Mouse (Mus musculus) limb, embryonic 15.5 days (tissue): ENCODE results near the gene Nanos3. TPM values are rescaled to one million over a fixed set of nuclear protein-coding genes. Genes with fewer than 3 reads are reported as not detected.

ENCODE experiments used
- ATAC-seq: fragments of 200-750 bp; cut with Nextera tagmentation; 2 replicates; pipeline ENCODE4 v1.8.0; 2017; ENCODE audit warnings: low read depth, moderate TSS enrichment; ENCODE audit not compliant: insufficient number of reproducible peaks, low FRiP score, low TSS enrichment
- H3K27ac ChIP-seq: fragments of 300-500 bp; sonication (generic); 2 replicates; pipeline ENCODE4 v1.5.1; 2015; ENCODE audit warnings: moderate library complexity, mild to moderate bottlenecking, inconsistent platforms
- H3K27me3 ChIP-seq: fragments of 300-500 bp; sonication (generic); 2 replicates; pipeline ENCODE4 v1.6.1; 2015; ENCODE audit warnings: inconsistent platforms
- H3K36me3 ChIP-seq: fragments of 300-500 bp; sonication (generic); 2 replicates; pipeline ENCODE4 v1.6.1; 2015; ENCODE audit warnings: inconsistent platforms
- H3K4me1 ChIP-seq: fragments of 300-500 bp; sonication (generic); 2 replicates; pipeline ENCODE4 v1.6.1; 2015; ENCODE audit warnings: inconsistent platforms
- H3K4me2 ChIP-seq: fragments of 300-500 bp; sonication (generic); 2 replicates; pipeline ENCODE4 v1.6.1; 2015; ENCODE audit warnings: mild to moderate bottlenecking, inconsistent platforms
- H3K4me3 ChIP-seq: fragments of 300-500 bp; sonication (generic); 2 replicates; pipeline ENCODE4 v1.5.1; 2015; ENCODE audit warnings: mild to moderate bottlenecking, inconsistent platforms
- H3K9ac ChIP-seq: fragments of 300-500 bp; sonication (generic); 2 replicates; pipeline ENCODE4 v1.6.1; 2015; ENCODE audit warnings: inconsistent platforms
- H3K9me3 ChIP-seq: fragments of 300-500 bp; sonication (generic); 2 replicates; pipeline ENCODE4 v1.6.1; 2016; ENCODE audit warnings: inconsistent platforms
- WGBS: fragments of 180-500 bp; shearing (Covaris S2); methylation state at CpG from one replicate; pipeline ENCODE4 v1.1.7; 2015; 5-methylcytosine and 5-hydroxymethylcytosine counted together
- polyA plus RNA-seq: library from polyadenylated mRNA; unstranded; fragments of >200 nt; fragmentation: Nextera tagmentation; extraction: Ambion mirVana; gene quantifications from 2 replicates; pipeline ENCODE4 v1.2.1, GENCODE M21; 2015

The Nanos3 gene
- polyA plus RNA-seq, 1 experiment from 2014 or later, result 3.0 TPM

- Histone ChIP-seq H3K9me3 (no peaks in the 10 kb centered on the region), H3K4me2 (no peak overlapping the region), H3K27me3 (no peaks in the 10 kb centered on the region), H3K27ac (0 out of 2 replicates have a peak overlapping the region, but pooled peaks have one; percentile 4), H3K9ac (no peak overlapping the region), H3K4me3 (no peak overlapping the region), H3K4me1 (peaks cover 37% of the 10 kb centered on the region), H3K36me3 (peaks cover 37% of the 10 kb centered on the region)
- no peak for ATAC-seq
- 18% methylated on average over 3 of the region's 3 CpGs for WGBS
Measured at GRCm38 (mm10) chr8:84176560-84176959, 8.5 kb downstream of the Nanos3 start.

- no peaks in the 10 kb centered on the region for H3K9me3 ChIP-seq
- H3K4me1 ChIP-seq, result peaks cover 13% of the 10 kb centered on the region
- H3K4me3 ChIP-seq, result no peak overlapping the region
- H3K9ac ChIP-seq, result no peak overlapping the region
- no peak overlapping the region for H3K4me2 ChIP-seq
- no peak overlapping the region for H3K27ac ChIP-seq
- no peaks in the 10 kb centered on the region for H3K27me3 ChIP-seq
- ATAC-seq, result no peak
- H3K36me3 ChIP-seq, result peaks cover 45% of the 10 kb centered on the region
- 79% methylated on average over 6 of the region's 6 CpGs for WGBS
Measured at GRCm38 (mm10) chr8:84173861-84174260, 11.2 kb downstream of the Nanos3 start.

GRCm38 (mm10) chr8:84170096-84170495 lies 14.9 kb downstream of the Nanos3 start:
- no peaks in the 10 kb centered on the region for H3K27me3 ChIP-seq
- no peaks in the 10 kb centered on the region for H3K4me1 ChIP-seq
- H3K9ac ChIP-seq, result no peak overlapping the region
- H3K4me2 ChIP-seq, result no peak overlapping the region
- no peaks in the 10 kb centered on the region for H3K9me3 ChIP-seq
- no peak overlapping the region for H3K4me3 ChIP-seq
- no peak for ATAC-seq
- WGBS, result 86% methylated on average over 5 of the region's 5 CpGs
- no peak overlapping the region for H3K27ac ChIP-seq
- peaks cover 37% of the 10 kb centered on the region for H3K36me3 ChIP-seq

GRCm38 (mm10) chr8:84167696-84168095 lies 17.3 kb downstream of the Nanos3 start:
- H3K27me3 ChIP-seq, result no peaks in the 10 kb centered on the region
- no peak overlapping the region for H3K9ac ChIP-seq
- no peaks in the 10 kb centered on the region for H3K9me3 ChIP-seq
- H3K4me3 ChIP-seq, result no peak overlapping the region
- 85% methylated on average over 2 of the region's 2 CpGs for WGBS
- ATAC-seq, result no peak
- no peak overlapping the region for H3K27ac ChIP-seq
- H3K4me2 ChIP-seq, result no peak overlapping the region
- H3K4me1 ChIP-seq, result no peaks in the 10 kb centered on the region
- H3K36me3 ChIP-seq, result peaks cover 22% of the 10 kb centered on the region

GRCm38 (mm10) chr8:84157620-84158019 lies 27.4 kb downstream of the Nanos3 start:
- Histone ChIP-seq H3K9me3 (no peaks in the 10 kb centered on the region), H3K4me3 (no peak overlapping the region), H3K27me3 (no peaks in the 10 kb centered on the region), H3K36me3 (peaks cover 7% of the 10 kb centered on the region; the same call in 1 of the 2 replicates), H3K9ac (no peak overlapping the region), H3K4me2 (no peak overlapping the region), H3K27ac (no peak overlapping the region), H3K4me1 (no peaks in the 10 kb centered on the region)
- ATAC-seq, result no peak
- WGBS, result 94% methylated on average over 4 of the region's 4 CpGs

GRCm38 (mm10) chr8:84149181-84149580 lies 35.8 kb downstream of the Nanos3 start:
- ATAC-seq, result no peak
- Histone ChIP-seq H3K27me3 (no peaks in the 10 kb centered on the region), H3K9me3 (no peaks in the 10 kb centered on the region), H3K4me1 (peaks cover 26% of the 10 kb centered on the region), H3K4me2 (no peak overlapping the region), H3K4me3 (no peak overlapping the region), H3K36me3 (peaks cover 8% of the 10 kb centered on the region), H3K27ac (no peak overlapping the region), H3K9ac (no peak overlapping the region)
- WGBS, result 45% methylated on average over 3 of the region's 3 CpGs

- Histone ChIP-seq H3K4me3 (peak overlapping the region; percentile 77; the same call in 1 of the 2 replicates), H3K4me1 (peaks cover 26% of the 10 kb centered on the region), H3K4me2 (peak overlapping the region; percentile 91), H3K9me3 (no peaks in the 10 kb centered on the region), H3K27me3 (no peaks in the 10 kb centered on the region), H3K27ac (0 out of 2 replicates have a peak overlapping the region, but pooled peaks have one; percentile 22), H3K9ac (no peak overlapping the region), H3K36me3 (peaks cover 15% of the 10 kb centered on the region)
- WGBS, result 89% methylated on average over 5 of the region's 5 CpGs
- ATAC-seq, result no peak; the same call in 1 of the 2 replicates
Measured at GRCm38 (mm10) chr8:84148531-84148850, 36.5 kb downstream of the Nanos3 start.

GRCm38 (mm10) chr8:84147769-84148530 lies 37.1 kb downstream of the Nanos3 start, which contains the start of the genes Cc2d1a and 4930432K21Rik:
Gene Cc2d1a, minus strand, starts transcription at chr8:84147936.
Gene 4930432K21Rik, plus strand, starts transcription at chr8:84148025.
- Histone ChIP-seq H3K27me3 (no peaks in the 10 kb centered on the region), H3K9me3 (no peaks in the 10 kb centered on the region), H3K4me2 (peak within 1 kb of the TSS; percentile 91), H3K4me3 (peak within 1 kb of the TSS; percentile 77), H3K9ac (peak within 1 kb of the TSS; percentile 85), H3K4me1 (peaks cover 26% of the 10 kb centered on the region), H3K36me3 (peaks cover 21% of the 10 kb centered on the region), H3K27ac (peak within 1 kb of the TSS; percentile 81)
- peak; percentile 89 for ATAC-seq
- WGBS, result 15% methylated on average over 49 of the region's 49 CpGs

- 9% methylated on average over 14 of the region's 14 CpGs for WGBS
- ATAC-seq, result peak; percentile 37; the same call in 1 of the 2 replicates
- Histone ChIP-seq H3K9me3 (no peaks in the 10 kb centered on the region), H3K36me3 (peaks cover 27% of the 10 kb centered on the region), H3K4me2 (peak overlapping the region; percentile 91), H3K9ac (peak overlapping the region; percentile 85), H3K27ac (peak overlapping the region; percentile 81), H3K27me3 (no peaks in the 10 kb centered on the region), H3K4me3 (peak overlapping the region; percentile 77), H3K4me1 (peaks cover 26% of the 10 kb centered on the region)
Measured at GRCm38 (mm10) chr8:84147324-84147766, 37.7 kb downstream of the Nanos3 start.

- Histone ChIP-seq H3K4me3 (no peak overlapping the region), H3K27me3 (no peaks in the 10 kb centered on the region), H3K9ac (no peak overlapping the region), H3K4me1 (peaks cover 26% of the 10 kb centered on the region), H3K4me2 (no peak overlapping the region), H3K36me3 (peaks cover 50% of the 10 kb centered on the region), H3K27ac (no peak overlapping the region), H3K9me3 (no peaks in the 10 kb centered on the region)
- no peak for ATAC-seq
- 88% methylated on average over 8 of the region's 8 CpGs for WGBS
Measured at GRCm38 (mm10) chr8:84144636-84145245, 40.3 kb downstream of the Nanos3 start.

GRCm38 (mm10) chr8:84140838-84141237 lies 44.2 kb downstream of the Nanos3 start:
- H3K9ac ChIP-seq, result no peak overlapping the region
- no peak overlapping the region for H3K27ac ChIP-seq
- peaks cover 89% of the 10 kb centered on the region for H3K36me3 ChIP-seq
- no peak overlapping the region for H3K4me3 ChIP-seq
- WGBS, result 77% methylated on average over 4 of the region's 4 CpGs
- no peaks in the 10 kb centered on the region for H3K9me3 ChIP-seq
- no peaks in the 10 kb centered on the region for H3K27me3 ChIP-seq
- no peak overlapping the region for H3K4me2 ChIP-seq
- 0 out of 2 replicates have a peak, but pooled peaks cover 3% of the 10 kb centered on the region for H3K4me1 ChIP-seq
- no peak for ATAC-seq

- no peaks in the 10 kb centered on the region for H3K4me1 ChIP-seq
- no peak overlapping the region for H3K27ac ChIP-seq
- H3K27me3 ChIP-seq, result no peaks in the 10 kb centered on the region
- no peak overlapping the region for H3K9ac ChIP-seq
- WGBS, result 92% methylated on average over 3 of the region's 3 CpGs
- H3K36me3 ChIP-seq, result peaks cover 98% of the 10 kb centered on the region
- H3K4me3 ChIP-seq, result no peak overlapping the region
- ATAC-seq, result no peak
- no peaks in the 10 kb centered on the region for H3K9me3 ChIP-seq
- H3K4me2 ChIP-seq, result no peak overlapping the region
Measured at GRCm38 (mm10) chr8:84137848-84138247, 47.2 kb downstream of the Nanos3 start.
